Mouse (Mus musculus) brain, adult 2 months (tissue): ENCODE results near the gene Cdk7.
A peak's percentile ranks its signal among the peaks of the same experiment; 100 is the strongest.
"Not testable (repeated sequence)": the region's sequence is repeated elsewhere in the genome, so short reads cannot be mapped to it uniquely, and the experiment has no call there.

Source experiments
- DNase-seq: peaks from one replicate; pipeline ENCODE4 v3.0.0; 2011; ENCODE audit warnings: low read depth, low spot score

The Cdk7 gene

DNA sequence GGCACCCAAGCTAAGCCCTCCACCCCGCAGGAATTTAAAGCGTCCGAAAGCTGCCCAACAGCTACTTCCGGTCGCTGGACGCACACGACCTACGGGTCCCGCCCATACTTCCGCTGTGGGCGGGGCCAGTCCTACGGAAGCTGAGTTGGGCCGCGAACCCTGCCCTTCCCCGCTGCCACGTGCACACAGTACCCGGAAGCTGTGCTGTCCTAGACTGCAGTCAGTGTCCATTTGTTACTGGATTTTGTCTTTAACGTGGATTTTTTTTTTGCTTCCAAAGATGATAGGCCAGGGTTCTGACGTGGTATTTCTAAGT is at the start of gene Cdk7:
TSS of gene Cdk7 (minus strand) at position 79 of the 316 bp plus-strand sequence.
- peak; percentile 98 for DNase-seq

DNA sequence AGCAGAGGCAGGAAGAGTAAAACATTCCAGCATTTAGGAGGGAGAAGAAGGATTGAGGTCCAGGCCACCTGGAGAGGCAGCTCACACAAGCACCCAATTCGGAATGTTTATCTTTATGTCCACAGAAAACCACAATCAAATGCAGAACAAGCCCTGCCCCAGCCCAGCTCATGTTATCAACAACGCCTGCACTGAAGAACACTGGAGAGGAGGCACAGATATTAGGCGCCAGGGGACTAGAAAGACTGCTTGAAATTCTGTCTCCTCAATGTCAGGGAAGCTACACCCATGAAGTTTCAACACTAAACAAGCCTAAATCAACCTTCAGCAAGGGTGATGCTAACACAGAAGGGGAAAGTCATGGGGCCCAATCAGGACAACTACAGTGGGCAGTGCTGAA is 46.8 kb upstream of the Cdk7 start:
- DNase-seq, result no peak

DNA sequence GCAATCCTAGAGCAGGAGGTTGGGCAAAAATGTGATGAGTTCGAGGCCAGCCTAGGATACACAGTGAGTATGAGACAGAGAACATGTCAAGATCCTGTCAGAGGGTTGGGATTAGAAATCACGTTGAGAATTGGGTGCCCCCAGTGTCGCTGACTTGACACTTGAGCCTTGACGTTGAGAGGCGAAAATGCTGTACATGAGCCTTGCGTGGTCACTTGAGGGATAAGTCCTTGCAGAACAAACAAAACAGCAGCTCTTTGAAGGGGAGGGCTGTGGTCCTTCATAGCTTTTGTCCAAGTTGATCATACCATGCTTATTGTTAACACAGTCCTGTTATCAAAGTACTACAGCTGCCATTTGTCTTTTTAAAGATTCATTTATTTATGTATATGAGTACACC is 46.0 kb upstream of the Cdk7 start:
- no peak for DNase-seq

DNA sequence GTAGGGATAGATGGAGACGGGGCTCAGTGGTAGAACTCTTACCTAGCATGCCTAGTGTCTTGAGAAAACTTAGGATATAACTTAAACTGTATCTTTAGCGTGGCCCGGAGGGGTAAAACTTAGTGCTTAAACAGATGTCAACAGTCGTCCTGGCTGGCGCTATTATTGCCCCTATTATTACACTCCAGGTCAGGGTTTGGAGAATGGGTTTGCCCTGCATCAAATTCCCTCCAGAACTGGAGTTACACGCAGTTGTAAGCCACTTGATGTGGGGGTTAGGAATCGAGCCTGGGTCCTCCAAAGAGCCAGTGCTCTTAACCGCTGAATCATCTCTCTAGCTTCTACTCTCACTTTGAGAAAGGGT is 45.3 kb upstream of the Cdk7 start:
- DNase-seq, result peak; percentile 4

DNA sequence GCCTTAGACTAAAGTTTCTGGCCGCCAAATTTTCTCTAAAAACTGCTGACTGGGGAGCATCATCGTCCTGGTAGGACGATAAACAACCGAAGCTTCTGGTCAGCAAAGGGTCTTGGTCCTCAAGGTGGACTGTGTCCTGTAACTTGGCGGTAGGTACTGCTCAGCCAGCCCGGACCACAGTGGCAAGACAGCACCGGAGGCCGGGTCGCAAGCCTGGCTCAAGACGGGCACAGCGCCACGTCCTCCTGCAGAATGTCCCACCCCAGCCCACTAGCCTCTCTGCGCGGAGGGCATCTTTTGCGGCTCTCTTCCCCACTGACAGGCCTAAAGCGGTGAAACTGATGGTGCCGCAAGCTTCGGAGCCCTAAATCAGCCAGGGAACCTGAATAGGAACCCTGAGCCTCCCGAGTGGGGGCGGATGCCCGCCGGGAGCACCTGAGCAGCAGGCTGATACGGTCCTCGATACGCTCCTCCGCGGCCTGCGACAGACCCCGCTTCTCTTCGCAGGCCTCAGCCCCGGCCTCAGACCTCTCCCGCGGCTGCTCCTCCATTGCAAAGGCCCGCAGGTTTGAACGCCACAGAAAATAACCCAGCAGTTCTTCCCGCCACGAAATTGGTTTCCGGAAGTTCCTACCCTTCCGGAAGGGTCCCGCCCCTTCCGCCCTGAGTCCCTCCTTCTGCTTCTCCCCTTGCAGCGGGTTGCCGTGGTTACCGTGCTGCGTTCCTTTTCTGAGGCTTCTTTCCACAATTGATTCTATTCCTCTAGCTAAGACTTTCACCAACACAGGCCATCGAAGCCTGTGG is 44.7 kb upstream of the Cdk7 start, which contains the start of gene Cenph:
TSS of gene Cenph (minus strand) at position 648 of the 804 bp plus-strand sequence.
- peak; percentile 92 for DNase-seq

DNA sequence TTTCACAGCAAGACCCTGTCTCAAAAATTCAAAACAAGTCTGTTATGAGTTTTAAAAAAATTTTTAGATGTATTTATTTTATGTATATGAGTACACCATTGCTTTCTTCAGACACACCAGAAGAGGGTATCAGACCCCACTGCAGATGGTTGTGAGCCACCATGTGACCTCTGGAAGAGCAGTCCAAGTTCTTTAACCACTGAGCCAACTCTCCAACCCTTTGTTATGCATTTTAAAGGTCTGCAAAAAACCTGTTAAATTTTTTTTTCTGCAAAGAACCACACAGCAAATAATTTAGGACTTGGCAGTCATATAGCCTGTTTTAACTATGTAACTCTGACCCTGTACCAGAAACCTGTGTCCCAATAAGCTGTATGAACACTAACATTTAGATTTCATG is 44.0 kb upstream of the Cdk7 start:
- DNase-seq, result no peak

DNA sequence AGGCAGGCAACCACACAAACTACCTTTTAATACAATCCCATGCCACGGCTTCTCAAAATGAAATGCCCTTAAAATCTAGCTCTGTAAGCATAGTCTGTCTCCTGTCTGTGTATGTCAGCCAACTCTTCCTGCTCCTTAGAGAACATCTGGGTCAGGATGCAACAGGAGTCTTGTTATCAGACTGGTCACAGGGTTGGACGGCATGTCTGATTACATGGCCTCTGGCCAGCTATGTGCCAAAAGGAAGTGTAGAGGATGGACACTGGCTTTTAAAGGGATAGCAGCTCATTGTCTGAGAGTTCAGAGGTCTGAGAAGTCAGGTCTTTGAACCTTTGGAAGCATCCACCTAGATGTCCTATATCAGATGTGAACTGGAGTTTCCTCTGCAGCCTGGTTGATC is 24.6 kb upstream of the Cdk7 start:
- no peak for DNase-seq

DNA sequence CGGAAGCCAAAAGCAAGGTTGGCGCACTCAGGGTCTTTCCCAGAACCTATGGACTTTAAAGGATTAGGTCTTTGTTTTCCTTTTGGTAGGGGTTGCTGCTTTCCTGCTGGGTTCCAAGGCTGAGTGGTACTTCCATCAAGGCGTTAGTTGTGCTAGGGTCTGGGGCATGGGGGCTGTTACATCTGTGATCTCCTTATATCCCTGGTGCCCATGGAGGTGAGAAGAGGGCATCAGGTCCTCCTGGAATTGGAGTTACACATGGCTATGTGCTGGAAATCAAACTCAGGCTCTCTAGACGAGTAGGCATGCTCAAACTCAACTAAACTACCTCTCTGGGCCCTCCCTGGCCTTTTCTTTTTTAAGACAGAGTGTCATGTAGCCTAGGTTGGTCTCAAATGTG is 23.4 kb upstream of the Cdk7 start:
- DNase-seq, result no peak

DNA sequence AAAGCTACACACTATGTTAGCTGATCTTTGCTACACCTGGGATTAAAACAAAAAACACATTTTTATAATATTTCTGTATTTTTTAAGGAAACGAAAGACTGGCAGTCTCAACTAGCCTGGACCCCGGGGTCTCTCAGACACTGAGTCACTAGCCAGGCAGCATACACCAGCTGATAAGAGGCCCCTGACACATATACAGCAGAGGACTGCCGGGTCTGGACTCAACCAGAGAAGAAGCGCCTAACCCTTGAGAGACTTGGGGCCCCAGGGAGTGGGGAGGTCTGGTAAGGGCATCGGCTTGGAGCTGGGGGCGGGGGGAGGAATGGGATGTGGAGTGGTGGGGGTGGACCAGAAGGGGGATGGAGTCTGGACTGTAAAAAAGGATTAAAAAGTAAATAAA is 22.3 kb upstream of the Cdk7 start:
- no peak for DNase-seq

DNA sequence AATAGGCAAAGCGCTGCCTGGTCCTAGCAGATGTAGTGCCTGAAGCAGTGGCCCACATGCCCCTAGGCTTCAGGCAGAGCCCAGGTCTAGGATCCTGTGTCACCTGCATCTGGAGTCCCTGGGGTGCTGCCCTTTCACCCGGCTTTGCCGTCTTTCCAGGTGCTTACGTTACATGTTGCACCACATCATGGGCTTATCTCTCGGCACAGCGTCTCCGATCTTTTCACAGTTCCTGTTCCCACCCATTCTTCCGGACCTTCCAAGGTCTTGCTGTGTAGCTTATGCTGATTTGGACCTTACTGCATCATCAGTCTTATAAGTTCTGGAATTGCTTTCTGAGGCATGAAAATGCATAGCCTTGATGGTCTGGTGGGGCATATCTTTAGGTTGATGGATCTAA is 21.8 kb upstream of the Cdk7 start:
- DNase-seq, result no peak

DNA sequence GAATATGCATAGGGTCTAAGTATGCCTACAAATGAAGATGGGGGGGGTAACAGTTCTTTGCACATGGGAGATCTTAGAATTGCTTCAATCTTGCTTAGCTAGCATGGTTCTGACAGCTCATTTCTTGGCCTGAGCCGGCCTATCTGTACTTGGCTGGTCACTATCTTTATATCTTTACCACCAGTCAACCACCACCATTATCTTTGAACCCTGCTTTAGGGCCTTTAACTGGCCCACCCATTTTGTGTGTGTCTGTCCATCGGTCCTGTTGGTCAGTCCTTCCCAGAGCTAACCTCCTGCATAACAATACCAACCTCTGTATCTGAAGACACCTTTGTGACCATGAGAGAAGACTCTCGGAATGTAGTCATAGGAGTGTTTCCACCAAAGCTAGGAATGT is 20.7 kb upstream of the Cdk7 start:
- no peak for DNase-seq

DNA sequence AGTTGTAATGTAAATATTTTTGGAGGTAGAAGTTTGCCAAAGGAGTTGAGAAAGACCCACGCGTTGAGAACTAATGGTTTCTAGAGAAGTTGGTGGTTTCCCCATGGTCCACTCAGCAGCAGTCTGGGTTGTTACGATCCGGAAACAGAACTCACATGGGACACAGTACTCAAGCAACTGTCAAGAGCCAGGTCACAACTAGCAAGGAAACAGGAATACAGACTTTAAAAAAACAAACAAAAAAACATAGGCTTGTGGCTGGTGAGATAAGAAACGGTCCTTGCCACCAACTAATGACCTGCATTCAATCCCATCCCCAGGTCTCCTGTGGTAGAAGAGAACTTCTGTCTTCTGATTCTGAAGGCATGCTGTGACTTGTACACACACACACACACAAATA is 20.1 kb upstream of the Cdk7 start:
- DNase-seq, result no peak

DNA sequence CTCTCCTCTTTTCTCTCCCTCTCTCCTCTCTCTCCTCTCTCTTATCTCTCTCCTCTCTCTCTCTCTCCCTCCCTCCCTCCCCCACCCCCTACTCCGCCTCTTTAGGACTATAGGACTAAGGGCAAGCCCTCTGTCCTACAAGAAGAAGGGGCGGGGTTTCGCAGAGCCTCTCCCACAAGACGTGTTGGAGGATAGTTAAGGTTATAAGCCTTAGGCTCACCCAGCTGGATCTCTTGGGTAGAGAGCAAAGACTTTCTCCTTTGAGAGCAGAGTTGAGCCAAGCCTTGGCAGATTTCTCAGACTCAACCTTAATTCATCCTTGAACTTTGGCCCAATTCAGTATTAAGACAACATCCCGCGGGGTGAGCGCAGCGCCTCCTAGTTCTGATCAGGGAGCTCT is 17.9 kb upstream of the Cdk7 start:
- DNase-seq, result no peak

DNA sequence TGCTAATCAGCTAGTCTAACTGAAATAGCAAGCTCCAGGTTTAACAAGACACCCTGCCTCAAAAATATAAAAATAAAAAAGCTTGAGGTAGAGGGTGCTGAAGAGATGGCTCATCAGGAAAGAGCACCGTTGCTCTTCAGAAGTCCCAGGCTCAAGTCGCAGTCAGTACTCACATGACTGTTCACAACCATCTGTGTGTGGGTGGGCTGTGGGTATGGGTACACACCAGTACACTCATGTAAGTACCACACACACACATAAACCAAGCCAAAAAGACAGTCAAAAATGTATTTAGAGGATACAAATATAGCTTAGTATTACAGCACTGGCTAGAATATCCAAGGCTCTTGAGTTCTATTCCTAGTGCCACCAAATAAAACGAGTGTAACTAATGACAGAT is 15.4 kb upstream of the Cdk7 start:
- peak; percentile 69 for DNase-seq

DNA sequence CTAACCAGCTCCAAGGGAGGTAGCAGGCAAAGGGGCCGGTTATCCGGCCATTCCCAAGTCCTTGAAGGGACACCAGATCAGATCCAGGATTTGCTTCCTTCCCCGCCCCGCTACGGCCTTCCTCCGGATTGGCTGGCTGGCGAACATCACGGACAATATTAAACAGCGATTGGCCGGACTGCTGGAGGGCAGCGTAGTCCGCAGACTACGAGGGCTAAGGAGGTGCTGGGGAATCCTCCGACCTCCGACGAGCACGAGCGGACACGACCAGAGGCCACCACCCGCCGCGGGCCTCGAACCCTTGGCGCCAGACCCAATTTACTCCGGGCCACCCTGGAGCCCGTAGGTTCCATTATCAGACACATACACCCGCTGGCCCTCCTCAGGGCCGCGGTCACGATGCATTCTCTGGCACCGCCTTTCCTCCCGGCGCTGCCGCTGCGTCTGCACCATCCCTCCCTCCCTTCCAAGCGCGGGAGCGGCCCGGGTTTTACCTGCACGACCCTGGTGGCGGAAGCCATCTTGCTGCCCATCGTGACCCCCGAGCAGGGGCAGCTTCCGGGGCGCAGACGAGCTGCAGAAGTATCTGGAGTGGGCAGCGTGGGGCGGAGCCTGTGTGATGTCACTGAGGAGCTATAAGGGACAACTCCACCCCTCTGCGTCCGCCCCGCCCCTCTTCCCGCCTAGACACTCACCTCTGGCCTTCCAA is 13.5 kb upstream of the Cdk7 start, which contains the start of gene Mrps36:
TSS of gene Mrps36 (minus strand) at position 624 of the 709 bp plus-strand sequence.
- DNase-seq, result peak; percentile 98

DNA sequence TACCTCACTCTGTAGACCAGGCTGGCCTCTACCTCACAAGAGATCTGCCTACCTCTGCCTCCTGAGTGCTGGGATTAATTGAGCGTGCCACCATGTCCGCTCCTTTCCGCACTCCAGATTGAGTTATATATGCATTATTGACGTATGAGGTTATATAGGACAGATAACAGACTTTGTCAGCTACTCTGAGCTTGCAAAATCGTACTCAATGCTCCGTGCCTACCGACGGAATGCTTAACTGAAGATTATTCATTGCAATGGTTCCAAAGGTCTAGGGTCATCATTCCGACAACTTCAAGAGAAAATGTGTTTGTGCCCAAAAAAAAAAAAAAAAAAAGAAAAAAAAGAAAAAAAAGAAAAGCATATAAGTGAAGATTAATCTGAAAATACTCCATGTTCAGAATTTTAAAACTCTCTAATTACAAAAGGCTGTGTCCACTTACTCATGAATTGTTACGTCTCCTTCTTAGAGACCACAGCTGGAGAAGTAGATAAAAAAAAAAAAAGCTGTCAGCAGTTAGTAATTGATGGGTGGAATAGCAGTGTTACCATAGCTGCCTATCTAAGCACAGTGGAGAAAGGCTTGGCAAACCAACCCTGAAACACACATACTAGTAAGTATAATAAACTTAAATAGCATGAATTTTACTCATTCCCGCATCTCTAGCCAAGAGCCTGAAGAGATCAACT is 12.8 kb upstream of the Cdk7 start:
- no peak for DNase-seq

DNA sequence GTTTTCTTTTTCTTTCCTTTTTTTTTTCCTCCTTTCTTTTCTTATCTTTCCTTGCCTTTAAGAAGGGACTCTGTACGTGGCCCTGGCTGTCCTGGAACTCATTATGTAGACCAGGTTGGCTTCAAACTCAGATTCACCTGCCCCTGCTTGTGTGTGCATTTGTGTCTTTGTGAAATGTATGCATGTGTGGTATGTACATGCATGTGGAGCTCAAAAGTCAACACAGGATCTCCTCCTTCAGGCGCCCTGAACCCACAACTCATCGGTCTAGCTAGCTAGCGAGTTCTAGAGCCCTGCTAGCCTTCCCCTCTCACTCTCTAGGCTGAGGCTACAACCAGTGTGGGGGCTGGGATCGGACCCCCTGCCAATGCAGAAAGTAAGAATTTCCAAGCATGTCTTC is 12.1 kb upstream of the Cdk7 start:
- DNase-seq, result no peak

DNA sequence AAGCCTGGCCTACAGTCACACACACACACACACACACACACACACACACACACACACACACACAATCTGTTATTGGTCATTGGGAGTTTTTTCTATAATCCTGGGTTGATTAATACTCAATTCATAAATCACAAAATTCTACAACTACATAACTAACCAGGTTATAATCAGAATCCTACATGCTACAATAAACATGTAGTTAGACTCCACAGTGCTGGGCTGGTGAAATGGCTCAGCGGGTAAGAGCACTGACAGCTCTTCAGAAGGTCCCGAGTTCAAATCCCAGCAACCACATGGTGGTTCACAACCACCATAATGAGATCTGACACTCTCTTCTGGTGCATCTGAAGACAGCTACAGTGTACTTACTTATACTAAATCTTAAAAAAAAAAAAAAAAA is 2.0 kb upstream of the Cdk7 start:
- no peak for DNase-seq

DNA sequence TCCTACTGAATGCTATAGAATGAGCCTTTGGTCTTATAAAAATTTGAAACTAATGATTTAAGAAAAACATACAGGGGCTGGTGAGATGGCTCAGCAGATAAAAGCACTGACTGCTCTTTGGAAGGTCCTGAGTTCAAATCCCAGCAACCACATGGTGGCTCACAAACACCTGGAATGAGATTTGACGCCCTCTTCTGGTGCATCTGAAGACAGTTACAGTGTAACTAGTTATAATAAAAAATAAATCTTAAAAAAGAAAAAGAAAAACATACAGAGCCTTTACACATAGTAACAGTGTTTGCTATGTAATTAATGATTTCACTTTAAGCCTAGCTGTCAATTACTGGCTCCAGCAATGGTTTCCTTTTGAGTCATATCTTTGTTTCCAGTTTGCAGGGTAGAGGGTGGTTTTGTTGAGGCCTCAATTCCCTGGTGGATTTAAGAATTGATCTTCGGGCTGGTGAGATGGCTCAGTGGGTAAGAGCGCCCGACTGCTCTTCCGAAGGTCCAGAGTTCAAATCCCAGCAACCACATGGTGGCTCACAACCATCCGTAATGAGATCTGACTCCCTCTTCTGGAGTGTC is 815 bp upstream of the Cdk7 start:
- not testable (repeated sequence) for DNase-seq

DNA sequence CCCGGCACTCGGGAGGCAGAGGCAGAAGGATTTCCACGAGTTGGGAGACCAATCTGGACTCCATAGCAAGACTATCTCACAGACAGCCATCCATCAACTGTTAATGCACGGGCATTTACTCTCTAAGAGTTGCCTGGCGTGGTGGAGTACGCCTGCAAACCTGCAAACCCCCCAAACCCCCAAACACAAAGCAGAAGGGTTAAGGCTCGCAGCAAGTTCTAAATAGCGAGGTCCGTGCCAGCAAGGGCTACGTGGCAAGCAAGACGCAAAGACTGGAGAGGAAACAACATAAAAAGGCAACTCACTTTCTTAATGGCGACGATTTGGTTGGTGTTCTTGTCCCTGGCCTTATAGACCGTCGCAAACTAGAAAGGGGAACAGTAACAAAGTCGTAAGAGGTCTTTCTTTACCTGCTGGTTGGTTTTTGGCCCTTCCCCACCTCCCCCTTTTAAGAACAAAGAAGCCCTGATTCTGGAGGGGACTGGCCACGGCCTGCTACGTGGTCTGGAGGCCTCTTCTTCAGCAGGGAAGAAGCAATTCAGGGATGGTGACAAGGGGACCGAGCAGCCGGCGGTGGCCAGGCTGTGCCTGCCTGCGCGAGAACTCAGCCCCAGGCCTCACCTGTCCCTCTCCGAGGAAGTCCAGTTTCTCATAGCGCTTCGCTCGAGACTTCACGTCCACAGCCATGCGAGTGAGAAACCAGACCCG is 432 bp downstream of the Cdk7 start:
- peak; percentile 7 for DNase-seq

DNA sequence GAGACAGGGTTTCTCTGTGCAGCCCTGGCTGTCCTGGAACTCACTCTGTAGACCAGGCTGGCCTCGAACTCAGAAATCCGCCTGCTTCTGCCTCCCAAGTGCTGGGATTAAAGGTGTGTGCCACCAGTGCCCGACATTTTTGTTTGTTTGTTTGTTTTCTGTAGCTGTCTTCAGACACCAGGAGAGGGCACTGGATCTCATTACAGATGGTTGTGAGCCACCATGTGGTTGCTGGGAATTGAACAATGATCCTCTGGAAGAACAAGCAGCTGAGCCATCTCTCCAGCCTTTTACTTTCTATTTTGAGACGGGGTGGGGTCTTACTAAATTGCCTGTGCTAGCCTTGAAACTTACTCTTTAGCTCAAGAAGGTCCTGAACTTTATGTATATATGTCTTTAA is 2.2 kb downstream of the Cdk7 start:
- not testable (repeated sequence) for DNase-seq

DNA sequence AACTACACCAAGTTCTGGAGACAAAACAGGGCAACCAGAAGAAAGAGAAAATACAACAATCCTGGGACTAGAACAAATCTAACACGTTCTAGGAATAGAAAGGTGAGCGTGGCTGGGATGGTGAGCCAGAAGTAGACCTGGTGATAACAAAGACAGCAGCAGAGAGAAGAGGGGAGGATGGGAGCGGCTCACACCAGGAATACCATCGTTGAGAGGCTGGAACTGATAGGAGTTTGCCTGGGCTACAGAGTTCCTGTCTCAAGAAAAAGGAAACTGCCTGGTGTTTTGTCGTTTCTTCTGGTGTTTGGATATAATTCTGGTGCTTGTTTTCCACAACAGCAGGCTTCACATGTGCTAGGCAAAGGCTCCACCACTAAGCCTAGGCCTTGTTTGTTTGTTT is 2.7 kb downstream of the Cdk7 start:
- DNase-seq, result no peak
